Mouse (Mus musculus) testis, postnatal 10 days (tissue): ENCODE data around the gene Klhdc3.

ENCODE experiments used
- DNase-seq: peaks from one replicate; pipeline ENCODE4 v3.0.0; 2021; ENCODE audit warnings: low spot score

The Klhdc3 gene

GRCm38 (mm10) chr17:46656054-46656453, 24.7 kb downstream of the Klhdc3 start:
- DNase-seq, result no peak

- no peak for DNase-seq
These were observed 28.8 kb downstream of the Klhdc3 start for GRCm38 (mm10) chr17:46651755-46652547.

DNA sequence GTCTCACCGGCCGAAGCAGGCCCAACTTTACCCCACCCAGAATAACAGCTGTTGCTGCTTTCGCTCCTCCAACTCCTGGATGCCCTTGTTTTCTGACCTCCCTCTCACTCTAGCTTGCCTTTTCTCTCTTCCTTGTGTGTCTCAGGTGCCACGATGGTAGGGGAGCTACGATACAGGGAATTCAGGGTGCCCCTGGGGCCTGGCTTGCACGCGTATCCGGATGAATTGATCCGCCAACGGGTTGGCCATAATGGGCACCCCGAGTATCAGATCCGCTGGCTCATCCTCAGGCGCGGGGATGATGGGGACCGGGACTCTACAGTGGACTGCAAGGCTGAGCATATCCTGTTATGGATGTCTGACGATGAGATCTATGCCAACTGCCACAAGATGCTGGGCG, 29.4 kb downstream of the Klhdc3 start:
- no peak for DNase-seq

- peak; percentile 92 for DNase-seq
These were observed 30.3 kb downstream of the Klhdc3 start, which contains the start of gene Cul7 for GRCm38 (mm10) chr17:46650232-46651031. TSS of gene Cul7 (plus strand) at chr17:46650337.

DNA sequence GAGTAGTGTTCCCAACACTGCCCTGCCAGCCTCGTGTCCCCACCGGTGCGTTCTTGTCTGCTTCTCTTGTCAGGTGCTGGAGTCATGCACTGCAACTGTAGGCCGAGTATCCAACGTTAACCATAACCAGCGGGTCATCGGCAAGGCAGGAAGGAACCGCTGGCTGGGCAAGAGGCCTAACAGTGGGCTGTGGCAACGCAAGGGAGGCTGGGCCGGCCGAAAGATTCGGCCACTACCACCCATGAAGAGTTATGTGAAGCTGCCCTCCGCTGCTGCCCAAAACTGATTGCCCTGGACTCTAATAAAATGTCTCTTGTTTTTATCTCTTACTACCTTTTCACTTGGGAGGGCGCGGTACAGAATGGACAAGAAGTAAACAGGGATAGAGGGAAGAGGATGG, 30.9 kb downstream of the Klhdc3 start:
- no peak for DNase-seq

- no peak for DNase-seq
These were observed 32.3 kb downstream of the Klhdc3 start for GRCm38 (mm10) chr17:46648436-46648835.

DNA sequence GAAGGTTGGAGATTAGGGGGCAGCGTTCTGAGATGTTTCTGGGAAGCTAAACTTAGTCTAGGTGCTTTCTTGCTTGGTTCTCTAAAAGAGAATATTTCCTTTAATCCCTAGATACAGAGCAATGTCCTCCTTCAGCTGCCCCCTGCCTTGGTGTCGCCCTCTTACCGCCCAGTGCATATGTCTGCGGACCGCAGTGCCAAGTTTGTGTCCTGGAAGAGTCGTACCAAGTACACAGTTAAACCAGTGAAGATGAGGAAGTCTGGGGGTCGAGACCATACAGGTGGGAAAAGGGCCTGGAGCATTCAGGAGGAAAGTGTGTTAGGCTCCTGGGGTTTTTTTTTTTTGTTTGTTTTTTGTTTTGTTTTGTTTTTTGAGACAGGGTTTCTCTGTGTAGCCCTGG, 33.4 kb downstream of the Klhdc3 start:
- DNase-seq, result peak; percentile 45

DNA sequence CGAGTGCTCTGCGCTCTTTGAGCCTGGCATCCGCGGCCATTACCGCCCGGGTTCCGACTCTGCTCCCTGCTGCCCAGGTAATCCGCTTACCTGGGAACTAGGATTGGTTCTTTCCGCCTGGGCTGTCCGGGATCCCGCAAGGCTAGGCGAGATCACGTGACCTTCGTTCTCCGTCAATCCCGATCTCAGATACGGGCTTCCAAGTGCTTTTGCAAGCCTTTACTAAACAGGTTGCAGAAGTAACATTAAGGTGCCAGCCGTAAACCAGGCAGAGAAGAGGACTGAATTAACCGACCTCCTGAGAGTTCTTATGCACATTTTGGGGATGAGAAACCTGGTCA, 34.4 kb downstream of the Klhdc3 start:
- no peak for DNase-seq

GRCm38 (mm10) chr17:46645561-46646321, 35.0 kb downstream of the Klhdc3 start, which contains the start of the genes Klc4 and Mrpl2:
TSS of gene Klc4 (minus strand) at chr17:46646022.
TSS of gene Mrpl2 (plus strand) at chr17:46646229.
- DNase-seq, result peak; percentile 99

- DNase-seq, result peak; percentile 82
These were observed 35.7 kb downstream of the Klhdc3 start for GRCm38 (mm10) chr17:46644916-46645475.

DNA sequence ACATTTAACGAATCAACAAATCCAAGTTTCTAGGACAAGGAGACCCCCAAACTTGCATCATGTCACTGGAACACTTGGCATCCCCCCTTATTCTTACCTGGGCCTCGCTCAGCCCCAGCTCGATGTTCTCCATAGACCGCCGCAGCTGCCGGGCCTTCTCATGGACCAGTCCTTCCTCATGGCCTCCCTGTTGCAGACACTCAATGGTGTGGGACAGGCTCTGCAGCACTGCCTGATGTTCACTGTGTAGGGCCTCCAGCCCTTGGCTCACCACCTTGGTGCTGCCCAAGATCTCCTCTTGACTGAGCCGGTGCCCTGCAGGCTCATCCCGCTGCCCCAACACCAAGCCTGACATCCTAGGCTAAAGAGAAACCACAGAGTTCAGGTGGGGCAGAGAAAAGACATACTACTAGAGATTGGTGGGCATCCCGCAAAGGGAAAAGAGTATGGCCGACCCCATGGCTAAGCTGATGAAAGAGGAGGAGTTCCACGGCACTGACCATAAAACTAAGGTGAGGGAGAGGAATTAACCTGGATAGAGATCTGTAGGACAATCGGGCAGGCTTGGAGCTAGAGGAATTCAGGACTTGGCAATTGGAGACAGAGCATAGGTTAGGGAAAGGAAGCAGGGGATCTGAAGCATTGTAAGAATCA, 36.4 kb downstream of the Klhdc3 start:
- peak; percentile 43 for DNase-seq

GRCm38 (mm10) chr17:46642060-46642459, 38.7 kb downstream of the Klhdc3 start:
- DNase-seq, result no peak

DNA sequence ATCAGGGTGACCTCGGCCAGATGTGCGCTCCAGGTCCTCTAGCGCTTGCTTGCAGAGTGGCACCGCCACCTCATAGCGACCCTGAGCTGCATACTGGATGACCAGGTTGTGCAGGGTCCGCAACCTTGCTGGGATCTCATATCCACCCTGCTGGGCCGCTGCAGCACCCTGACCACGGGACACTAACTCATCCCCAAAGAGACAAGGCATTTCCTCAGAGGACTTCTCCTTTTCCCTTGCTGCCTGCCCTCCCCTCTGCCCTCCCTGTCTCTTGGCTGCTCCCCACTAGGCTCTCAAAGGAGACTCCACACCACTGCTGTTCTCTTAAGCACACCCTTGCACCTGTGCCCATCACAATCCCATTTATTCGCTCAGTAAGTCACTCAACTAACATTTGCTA, 40.8 kb downstream of the Klhdc3 start:
- no peak for DNase-seq

DNA sequence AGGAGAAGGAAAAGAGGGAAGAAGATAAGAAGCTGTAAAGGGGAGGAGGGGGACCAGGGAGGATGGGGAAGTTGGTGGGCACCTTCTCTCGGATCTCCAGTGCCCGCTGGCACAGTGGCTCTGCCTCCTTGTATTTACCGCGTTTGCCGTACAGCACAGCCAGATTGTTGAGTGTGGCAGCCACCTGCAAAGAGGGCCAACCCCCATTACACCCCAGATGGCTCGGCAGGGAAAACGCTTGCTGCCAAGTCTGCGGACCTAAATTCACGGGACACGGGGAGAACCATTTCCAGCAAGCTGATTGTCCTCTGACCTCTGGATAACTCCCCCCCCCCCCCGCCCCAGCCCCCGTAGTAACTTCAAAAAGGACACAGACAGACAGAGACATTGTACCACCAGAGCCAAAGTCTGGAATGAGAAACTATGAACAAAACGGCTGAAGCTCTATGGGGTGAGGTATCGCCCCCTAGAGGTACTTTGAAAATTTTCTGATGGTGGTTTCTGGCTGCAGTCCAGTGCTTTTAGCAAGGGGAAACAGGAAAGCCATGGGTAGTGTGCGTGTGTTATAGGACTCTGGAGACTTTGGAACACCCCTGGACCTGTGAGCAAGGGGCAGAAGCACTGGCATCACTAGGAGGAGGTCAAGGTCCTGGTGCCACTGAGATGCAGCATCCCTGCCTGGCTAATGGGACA, 43.7 kb downstream of the Klhdc3 start:
- DNase-seq, result peak; percentile 73

DNA sequence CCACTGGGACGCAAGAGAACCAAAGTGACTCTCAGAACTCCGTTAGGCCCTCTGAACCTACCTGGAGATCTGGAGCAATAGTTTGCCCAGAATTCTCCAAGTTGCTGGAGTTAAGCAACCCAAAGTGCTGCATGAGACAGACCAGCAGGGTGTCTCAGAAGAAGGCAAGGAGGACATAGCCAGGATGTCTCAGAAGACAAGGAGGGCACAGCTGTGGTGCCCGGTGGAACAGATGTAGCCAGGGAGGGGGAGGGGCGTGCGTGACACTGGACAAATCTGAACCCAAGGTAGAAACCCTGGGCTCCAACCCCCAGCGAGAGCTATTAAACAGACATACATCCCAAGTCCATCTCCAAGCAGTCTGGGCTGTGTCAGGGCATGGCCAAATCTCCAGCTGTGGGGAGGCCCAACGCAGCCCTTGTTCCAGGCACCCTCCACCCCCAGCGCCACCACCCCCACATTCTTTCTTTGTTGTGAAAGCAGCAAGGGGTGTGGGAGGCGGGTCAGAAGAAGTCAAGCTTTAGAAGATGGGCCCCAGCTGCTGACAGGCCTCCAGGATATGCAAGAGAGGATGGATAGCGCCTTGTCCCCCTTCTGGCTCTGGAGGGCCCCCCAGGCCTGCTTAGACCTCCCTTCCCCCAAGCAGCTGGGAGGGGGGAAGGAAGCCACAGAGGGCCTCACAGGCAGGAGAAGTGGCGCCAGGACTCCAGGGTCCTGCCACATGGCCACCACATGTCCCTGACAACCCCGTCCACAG, 50.9 kb downstream of the Klhdc3 start:
- DNase-seq, result peak; percentile 75

- DNase-seq, result peak; percentile 95
These were observed 51.7 kb downstream of the Klhdc3 start, which contains the start of gene Ptk7 for GRCm38 (mm10) chr17:46628791-46629684. TSS of gene Ptk7 (minus strand) at chr17:46629504.

GRCm38 (mm10) chr17:46628471-46628790, 52.3 kb downstream of the Klhdc3 start:
- DNase-seq, result no peak

- DNase-seq, result no peak
These were observed 53.3 kb downstream of the Klhdc3 start for GRCm38 (mm10) chr17:46627409-46627808.

- no peak for DNase-seq
These were observed 56.1 kb downstream of the Klhdc3 start for GRCm38 (mm10) chr17:46624598-46624997.
